Mouse (Mus musculus): ENCODE measurements around the gene Togaram1. TPM values are rescaled to one million over a fixed set of nuclear protein-coding genes. Genes with fewer than 3 reads are reported as not detected.

Gene Togaram1
- polyA plus RNA-seq, 1 experiment: 51.4 TPM

- Histone ChIP-seq H3K36me3 (ENCODE audit: control insufficient read depth, insufficient read depth, low read length, poor library complexity, severe bottlenecking) (peaks cover 5% of the 10 kb centered on the region; the same call in 1 of the 2 replicates), H3K9ac (ENCODE audit: low read depth, poor library complexity, severe bottlenecking) (no peak overlapping the region), H3K9me3 (replicated peaks; ENCODE audit: control insufficient read depth, insufficient read depth, low read length, poor library complexity, severe bottlenecking) (no peaks in the 10 kb centered on the region), H3K4me1 (ENCODE audit: control insufficient read depth, insufficient read depth, low read length) (peaks cover 1% of the 10 kb centered on the region), H3K27me3 (ENCODE audit: control insufficient read depth, insufficient read depth, low read length, poor library complexity, severe bottlenecking) (no peaks in the 10 kb centered on the region), H3K27ac (ENCODE audit: insufficient read depth, low read length) (no peak overlapping the region), H3K4me3 (ENCODE audit: low read depth, low read length) (no peak overlapping the region)
- TF ChIP-seq CTCF (IDR thresholded peaks at IDR 0.05; ENCODE audit: low read depth, low read length): no peak
- TF ChIP-seq EP300 (IDR thresholded peaks at IDR 0.05; ENCODE audit: insufficient read depth, low read depth, low read length): no peak
- TF ChIP-seq POLR2A (IDR thresholded peaks at IDR 0.05; ENCODE audit: insufficient read depth, low read length): no peak
Measured at GRCm38 (mm10) chr12:64972063-64972462, 6.5 kb downstream of the Togaram1 start.

DNA sequence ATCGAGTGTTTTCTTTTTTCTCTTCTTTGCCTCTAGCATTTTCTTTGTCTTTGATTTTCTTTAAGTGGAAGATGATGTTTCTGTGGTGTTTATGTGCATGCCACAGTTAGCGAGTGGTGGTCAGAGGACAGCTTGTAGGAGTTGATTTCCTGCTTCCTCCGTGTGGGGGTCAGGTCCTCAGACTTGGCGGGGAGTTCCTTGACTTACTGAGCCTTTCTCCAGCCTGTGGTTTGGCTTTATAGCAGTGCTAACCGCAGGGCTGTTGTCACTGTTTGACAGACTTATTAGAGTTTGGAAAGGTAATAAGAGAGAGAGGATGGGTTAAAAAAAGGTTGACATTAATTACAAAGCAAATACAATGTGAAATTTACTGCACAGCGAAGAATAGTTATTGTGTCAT lies 10.0 kb downstream of the Togaram1 start:
- Histone ChIP-seq H3K27ac (ENCODE audit: insufficient read depth, low read length) (no peak overlapping the region), H3K9me3 (replicated peaks; ENCODE audit: control insufficient read depth, insufficient read depth, low read length, poor library complexity, severe bottlenecking) (no peaks in the 10 kb centered on the region), H3K4me1 (ENCODE audit: control insufficient read depth, insufficient read depth, low read length) (peaks cover 1% of the 10 kb centered on the region), H3K9ac (ENCODE audit: low read depth, poor library complexity, severe bottlenecking) (no peak overlapping the region), H3K36me3 (ENCODE audit: control insufficient read depth, insufficient read depth, low read length, poor library complexity, severe bottlenecking) (peaks cover 17% of the 10 kb centered on the region), H3K27me3 (ENCODE audit: control insufficient read depth, insufficient read depth, low read length, poor library complexity, severe bottlenecking) (no peaks in the 10 kb centered on the region), H3K4me3 (ENCODE audit: low read depth, low read length) (no peak overlapping the region)
- TF ChIP-seq CTCF (IDR thresholded peaks at IDR 0.05; ENCODE audit: low read depth, low read length): no peak
- TF ChIP-seq POLR2A (IDR thresholded peaks at IDR 0.05; ENCODE audit: insufficient read depth, low read length): no peak
- TF ChIP-seq EP300 (IDR thresholded peaks at IDR 0.05; ENCODE audit: insufficient read depth, low read depth, low read length): no peak

GRCm38 (mm10) chr12:64976191-64976590 lies 10.6 kb downstream of the Togaram1 start:
- TF ChIP-seq EP300 (IDR thresholded peaks at IDR 0.05; ENCODE audit: insufficient read depth, low read depth, low read length): no peak
- no peak for TF ChIP-seq POLR2A (IDR thresholded peaks at IDR 0.05; ENCODE audit: insufficient read depth, low read length)
- Histone ChIP-seq H3K27ac (ENCODE audit: insufficient read depth, low read length) (no peak overlapping the region), H3K4me1 (ENCODE audit: control insufficient read depth, insufficient read depth, low read length) (peaks cover 1% of the 10 kb centered on the region), H3K36me3 (ENCODE audit: control insufficient read depth, insufficient read depth, low read length, poor library complexity, severe bottlenecking) (peaks cover 15% of the 10 kb centered on the region), H3K9ac (ENCODE audit: low read depth, poor library complexity, severe bottlenecking) (no peak overlapping the region), H3K4me3 (ENCODE audit: low read depth, low read length) (no peak overlapping the region), H3K27me3 (ENCODE audit: control insufficient read depth, insufficient read depth, low read length, poor library complexity, severe bottlenecking) (no peaks in the 10 kb centered on the region), H3K9me3 (replicated peaks; ENCODE audit: control insufficient read depth, insufficient read depth, low read length, poor library complexity, severe bottlenecking) (no peaks in the 10 kb centered on the region)

DNA sequence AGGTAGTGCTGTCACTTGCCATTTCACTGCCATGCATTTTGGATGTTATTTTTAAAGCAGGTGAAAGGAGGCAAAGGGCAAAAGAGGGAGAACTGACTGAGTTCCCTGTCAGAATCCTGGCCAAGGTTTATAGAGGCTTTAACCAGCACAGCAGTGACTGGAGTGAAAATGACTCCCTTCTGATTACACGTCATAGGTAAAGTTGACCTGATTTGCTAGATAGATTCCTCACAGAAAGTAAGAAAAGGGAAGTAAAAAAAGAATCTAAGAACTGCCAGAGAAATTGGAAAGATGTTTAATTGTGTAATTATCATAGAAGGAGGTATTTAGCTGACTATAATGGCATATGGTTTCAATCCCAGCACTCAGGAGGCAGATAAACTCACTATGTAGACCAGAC lies 11.9 kb downstream of the Togaram1 start:
- Histone ChIP-seq H3K9ac (ENCODE audit: low read depth, poor library complexity, severe bottlenecking) (no peak overlapping the region), H3K9me3 (replicated peaks; ENCODE audit: control insufficient read depth, insufficient read depth, low read length, poor library complexity, severe bottlenecking) (no peaks in the 10 kb centered on the region), H3K4me1 (ENCODE audit: control insufficient read depth, insufficient read depth, low read length) (no peaks in the 10 kb centered on the region), H3K27ac (ENCODE audit: insufficient read depth, low read length) (no peak overlapping the region), H3K36me3 (ENCODE audit: control insufficient read depth, insufficient read depth, low read length, poor library complexity, severe bottlenecking) (peaks cover 19% of the 10 kb centered on the region), H3K4me3 (ENCODE audit: low read depth, low read length) (no peak overlapping the region), H3K27me3 (ENCODE audit: control insufficient read depth, insufficient read depth, low read length, poor library complexity, severe bottlenecking) (no peaks in the 10 kb centered on the region)
- TF ChIP-seq CTCF (IDR thresholded peaks at IDR 0.05; ENCODE audit: low read depth, low read length): no peak
- no peak for TF ChIP-seq EP300 (IDR thresholded peaks at IDR 0.05; ENCODE audit: insufficient read depth, low read depth, low read length)
- TF ChIP-seq POLR2A (IDR thresholded peaks at IDR 0.05; ENCODE audit: insufficient read depth, low read length): no peak

- H3K27ac ChIP-seq (ENCODE audit: insufficient read depth, low read length): no peak overlapping the region
- H3K9me3 ChIP-seq (replicated peaks; ENCODE audit: control insufficient read depth, insufficient read depth, low read length, poor library complexity, severe bottlenecking): no peaks in the 10 kb centered on the region
- no peaks in the 10 kb centered on the region for H3K4me1 ChIP-seq (ENCODE audit: control insufficient read depth, insufficient read depth, low read length)
- peaks cover 13% of the 10 kb centered on the region for H3K36me3 ChIP-seq (ENCODE audit: control insufficient read depth, insufficient read depth, low read length, poor library complexity, severe bottlenecking)
- no peak overlapping the region for H3K9ac ChIP-seq (ENCODE audit: low read depth, poor library complexity, severe bottlenecking)
- no peaks in the 10 kb centered on the region for H3K27me3 ChIP-seq (ENCODE audit: control insufficient read depth, insufficient read depth, low read length, poor library complexity, severe bottlenecking)
- TF ChIP-seq POLR2A (IDR thresholded peaks at IDR 0.05; ENCODE audit: insufficient read depth, low read length) (no peak), EP300 (IDR thresholded peaks at IDR 0.05; ENCODE audit: insufficient read depth, low read depth, low read length) (no peak), CTCF (IDR thresholded peaks at IDR 0.05; ENCODE audit: low read depth, low read length) (no peak)
- no peak overlapping the region for H3K4me3 ChIP-seq (ENCODE audit: low read depth, low read length)
Measured at GRCm38 (mm10) chr12:65007725-65008124, 42.1 kb downstream of the Togaram1 start.

DNA sequence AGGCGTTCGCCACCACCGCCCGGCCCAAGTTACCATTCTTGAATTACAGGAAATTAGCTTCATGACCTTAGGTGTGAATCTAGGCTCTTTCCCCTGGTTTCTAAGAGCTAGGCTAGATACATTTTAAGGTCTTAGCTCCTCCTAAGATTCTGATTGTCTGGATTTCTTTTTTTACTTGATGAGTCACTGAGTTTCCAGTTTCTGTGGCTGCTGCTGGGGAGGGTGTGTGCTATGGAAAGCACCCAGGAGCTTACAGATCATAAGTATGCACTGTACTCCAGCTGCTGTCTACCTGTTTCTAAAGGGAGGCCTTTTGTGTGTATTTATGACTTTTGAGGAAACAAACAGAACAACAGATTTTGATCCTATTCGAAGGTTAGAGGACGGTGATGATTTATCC lies 57.2 kb downstream of the Togaram1 start:
- Histone ChIP-seq H3K36me3 (ENCODE audit: control insufficient read depth, insufficient read depth, low read length, poor library complexity, severe bottlenecking) (no peaks in the 10 kb centered on the region; the same call in 1 of the 2 replicates), H3K27ac (ENCODE audit: insufficient read depth, low read length) (no peak overlapping the region)
- TF ChIP-seq POLR2A (IDR thresholded peaks at IDR 0.05; ENCODE audit: insufficient read depth, low read length) (no peak), CTCF (IDR thresholded peaks at IDR 0.05; ENCODE audit: low read depth, low read length) (no peak), EP300 (IDR thresholded peaks at IDR 0.05; ENCODE audit: insufficient read depth, low read depth, low read length) (no peak)

More for the DNA sequence above, 57.2 kb downstream of the Togaram1 start:
- Histone ChIP-seq H3K9me3 (replicated peaks; ENCODE audit: control insufficient read depth, insufficient read depth, low read length, poor library complexity, severe bottlenecking) (0 out of 2 replicates have a peak, but pooled peaks cover 5% of the 10 kb centered on the region), H3K4me1 (ENCODE audit: control insufficient read depth, insufficient read depth, low read length) (no peaks in the 10 kb centered on the region), H3K27me3 (ENCODE audit: control insufficient read depth, insufficient read depth, low read length, poor library complexity, severe bottlenecking) (no peaks in the 10 kb centered on the region), H3K4me3 (ENCODE audit: low read depth, low read length) (no peak overlapping the region), H3K9ac (ENCODE audit: low read depth, poor library complexity, severe bottlenecking) (no peak overlapping the region)

Data from ES-Bruce4 (cell line).